Mouse (Mus musculus): ENCODE measurements around the gene Klra7. TPM values are rescaled to one million over a fixed set of nuclear protein-coding genes. Genes with fewer than 3 reads are reported as not detected.
"Not testable (repeated sequence)": the region's sequence is repeated elsewhere in the genome, so short reads cannot be mapped to it uniquely, and the experiment has no call there.

Gene Klra7
- not detected in 2 replicates for polyA plus RNA-seq (2014; fragmentation: Nextera tagmentation; extraction: Ambion mirVana)

GRCm38 (mm10) chr6:130233222-130233621, at the start of gene Klra7:
TSS of gene Klra7 (minus strand) at chr6:130233322.
- Histone ChIP-seq H3K4me1 (ENCODE audit: control insufficient read depth, insufficient read depth, low read length) (no peaks in the 10 kb centered on the region), H3K9me3 (replicated peaks; ENCODE audit: control insufficient read depth, low read length) (no peaks in the 10 kb centered on the region), H3K27me3 (ENCODE audit: control insufficient read depth, insufficient read depth, low read length) (no peaks in the 10 kb centered on the region), H3K9ac (replicated peaks; ENCODE audit: low read length) (no peak within 1 kb of the TSS), H3K27ac (replicated peaks; ENCODE audit: low read depth, low read length) (no peak within 1 kb of the TSS), H3K4me3 (ENCODE audit: low read depth, low read length) (no peak within 1 kb of the TSS), H3K4me2 (ENCODE audit: low read depth, low read length) (no peak within 1 kb of the TSS), H3K36me3 (replicated peaks; ENCODE audit: control insufficient read depth, insufficient read depth, low read depth, low read length) (no peaks in the 10 kb centered on the region)
- ATAC-seq (replicated peaks; ENCODE audit: insufficient number of reproducible peaks, low FRiP score, low TSS enrichment, low read depth) = no peak
- DNase-seq (ENCODE audit: low spot score) = no peak

- H3K27ac ChIP-seq (replicated peaks; ENCODE audit: low read depth, low read length); ATAC-seq (replicated peaks; ENCODE audit: insufficient number of reproducible peaks, low FRiP score, low TSS enrichment, low read depth); H3K4me2 ChIP-seq (ENCODE audit: low read depth, low read length); H3K9ac ChIP-seq (replicated peaks; ENCODE audit: low read length); H3K4me1 ChIP-seq (ENCODE audit: control insufficient read depth, insufficient read depth, low read length); DNase-seq (ENCODE audit: low spot score); H3K27me3 ChIP-seq (ENCODE audit: control insufficient read depth, insufficient read depth, low read length); H3K9me3 ChIP-seq (replicated peaks; ENCODE audit: control insufficient read depth, low read length); H3K36me3 ChIP-seq (replicated peaks; ENCODE audit: control insufficient read depth, insufficient read depth, low read depth, low read length); H3K4me3 ChIP-seq (ENCODE audit: low read depth, low read length): not testable (repeated sequence)
- WGBS = 68% methylated on average over 1 of the region's 1 CpGs
These were observed 48.7 kb upstream of the Klra7 start, which contains the start of gene Klra10 for GRCm38 (mm10) chr6:130281828-130282227. TSS of gene Klra10 (minus strand) at chr6:130281928.

GRCm38 (mm10) chr6:130255326-130255725, 22.2 kb upstream of the Klra7 start:
- WGBS = 87% methylated on average over 2 of the region's 2 CpGs
- Histone ChIP-seq H3K27me3 (ENCODE audit: control insufficient read depth, insufficient read depth, low read length) (no peaks in the 10 kb centered on the region), H3K9me3 (replicated peaks; ENCODE audit: control insufficient read depth, low read length) (no peaks in the 10 kb centered on the region), H3K36me3 (replicated peaks; ENCODE audit: control insufficient read depth, insufficient read depth, low read depth, low read length) (no peaks in the 10 kb centered on the region), H3K4me1 (ENCODE audit: control insufficient read depth, insufficient read depth, low read length) (no peaks in the 10 kb centered on the region), H3K9ac (replicated peaks; ENCODE audit: low read length) (no peak overlapping the region), H3K27ac (replicated peaks; ENCODE audit: low read depth, low read length) (no peak overlapping the region), H3K4me2 (ENCODE audit: low read depth, low read length) (no peak overlapping the region), H3K4me3 (ENCODE audit: low read depth, low read length) (no peak overlapping the region)
- ATAC-seq (replicated peaks; ENCODE audit: insufficient number of reproducible peaks, low FRiP score, low TSS enrichment, low read depth) (no peak), DNase-seq (ENCODE audit: low spot score) (no peak)

GRCm38 (mm10) chr6:130237536-130237935, 4.4 kb upstream of the Klra7 start:
- H3K9me3 ChIP-seq (replicated peaks; ENCODE audit: control insufficient read depth, low read length) = no peaks in the 10 kb centered on the region
- H3K9ac ChIP-seq (replicated peaks; ENCODE audit: low read length) = no peak overlapping the region
- H3K27me3 ChIP-seq (ENCODE audit: control insufficient read depth, insufficient read depth, low read length) = no peaks in the 10 kb centered on the region
- H3K4me3 ChIP-seq (ENCODE audit: low read depth, low read length) = no peak overlapping the region
- no peaks in the 10 kb centered on the region for H3K4me1 ChIP-seq (ENCODE audit: control insufficient read depth, insufficient read depth, low read length)
- H3K36me3 ChIP-seq (replicated peaks; ENCODE audit: control insufficient read depth, insufficient read depth, low read depth, low read length) = no peaks in the 10 kb centered on the region
- no peak overlapping the region for H3K4me2 ChIP-seq (ENCODE audit: low read depth, low read length)
- no peak for DNase-seq (ENCODE audit: low spot score)
- 85% methylated on average over 2 of the region's 2 CpGs for WGBS
- H3K27ac ChIP-seq (replicated peaks; ENCODE audit: low read depth, low read length) = no peak overlapping the region
- ATAC-seq (replicated peaks; ENCODE audit: insufficient number of reproducible peaks, low FRiP score, low TSS enrichment, low read depth) = no peak

- DNase-seq (ENCODE audit: low spot score) = no peak
- H3K27ac ChIP-seq (replicated peaks; ENCODE audit: low read depth, low read length) = no peak overlapping the region
- no peak for ATAC-seq (replicated peaks; ENCODE audit: insufficient number of reproducible peaks, low FRiP score, low TSS enrichment, low read depth)
- H3K9ac ChIP-seq (replicated peaks; ENCODE audit: low read length) = no peak overlapping the region
- H3K36me3 ChIP-seq (replicated peaks; ENCODE audit: control insufficient read depth, insufficient read depth, low read depth, low read length) = no peaks in the 10 kb centered on the region
- no peak overlapping the region for H3K4me2 ChIP-seq (ENCODE audit: low read depth, low read length)
- no peaks in the 10 kb centered on the region for H3K27me3 ChIP-seq (ENCODE audit: control insufficient read depth, insufficient read depth, low read length)
- no peaks in the 10 kb centered on the region for H3K4me1 ChIP-seq (ENCODE audit: control insufficient read depth, insufficient read depth, low read length)
- no peaks in the 10 kb centered on the region for H3K9me3 ChIP-seq (replicated peaks; ENCODE audit: control insufficient read depth, low read length)
- H3K4me3 ChIP-seq (ENCODE audit: low read depth, low read length) = no peak overlapping the region
- 51% methylated on average over 1 of the region's 1 CpGs for WGBS
These were observed 3.5 kb upstream of the Klra7 start for GRCm38 (mm10) chr6:130236635-130237034.

GRCm38 (mm10) chr6:130197453-130197852, 35.7 kb downstream of the Klra7 start:
- WGBS = 93% methylated on average over 1 of the region's 1 CpGs
- not testable (repeated sequence) for H3K27ac ChIP-seq (replicated peaks; ENCODE audit: low read depth, low read length); H3K9ac ChIP-seq (replicated peaks; ENCODE audit: low read length); H3K27me3 ChIP-seq (ENCODE audit: control insufficient read depth, insufficient read depth, low read length); H3K4me2 ChIP-seq (ENCODE audit: low read depth, low read length); H3K4me3 ChIP-seq (ENCODE audit: low read depth, low read length); H3K36me3 ChIP-seq (replicated peaks; ENCODE audit: control insufficient read depth, insufficient read depth, low read depth, low read length); DNase-seq (ENCODE audit: low spot score); ATAC-seq (replicated peaks; ENCODE audit: insufficient number of reproducible peaks, low FRiP score, low TSS enrichment, low read depth); H3K9me3 ChIP-seq (replicated peaks; ENCODE audit: control insufficient read depth, low read length); H3K4me1 ChIP-seq (ENCODE audit: control insufficient read depth, insufficient read depth, low read length)

- H3K27me3 ChIP-seq (ENCODE audit: control insufficient read depth, insufficient read depth, low read length); H3K4me1 ChIP-seq (ENCODE audit: control insufficient read depth, insufficient read depth, low read length); DNase-seq (ENCODE audit: low spot score); H3K4me2 ChIP-seq (ENCODE audit: low read depth, low read length); H3K9me3 ChIP-seq (replicated peaks; ENCODE audit: control insufficient read depth, low read length); H3K4me3 ChIP-seq (ENCODE audit: low read depth, low read length); H3K36me3 ChIP-seq (replicated peaks; ENCODE audit: control insufficient read depth, insufficient read depth, low read depth, low read length); ATAC-seq (replicated peaks; ENCODE audit: insufficient number of reproducible peaks, low FRiP score, low TSS enrichment, low read depth); H3K9ac ChIP-seq (replicated peaks; ENCODE audit: low read length); H3K27ac ChIP-seq (replicated peaks; ENCODE audit: low read depth, low read length): not testable (repeated sequence)
- 57% methylated on average over 3 of the region's 3 CpGs for WGBS
These were observed 40.1 kb downstream of the Klra7 start, which contains the start of gene Klra9 for GRCm38 (mm10) chr6:130193012-130193411. TSS of gene Klra9 (minus strand) at chr6:130193112.
